Mouse (Mus musculus) embryonic facial prominence, embryonic 10.5 days (tissue): Measurements from ENCODE around the gene Fsd1. TPM values are rescaled to one million over a fixed set of nuclear protein-coding genes. Genes with fewer than 3 reads are reported as not detected.

Source experiments
- DNase-seq: peaks from one replicate; pipeline ENCODE4 v3.0.0-alpha.2; 2017; ENCODE audit warnings: low spot score
- H3K27ac ChIP-seq: fragments of 300-500 bp; sonication (generic); replicated peaks from 2 replicates; pipeline ENCODE4 v1.5.1; 2016; ENCODE audit warnings: mild to moderate bottlenecking
- H3K27me3 ChIP-seq: fragments of 300-500 bp; sonication (generic); replicated peaks from 2 replicates; pipeline ENCODE4 v1.6.1; 2016; ENCODE audit warnings: low read depth, mild to moderate bottlenecking; ENCODE audit not compliant: poor library complexity, severe bottlenecking
- H3K36me3 ChIP-seq: fragments of 300-500 bp; sonication (generic); replicated peaks from 2 replicates; pipeline ENCODE4 v1.6.1; 2016; ENCODE audit warnings: mild to moderate bottlenecking, moderate library complexity
- H3K4me1 ChIP-seq: fragments of 300-500 bp; sonication (generic); 2 replicates; pipeline ENCODE4 v1.6.1; 2016
- H3K4me3 ChIP-seq: fragments of 300-500 bp; sonication (generic); 2 replicates; pipeline ENCODE4 v1.5.1; 2016; ENCODE audit warnings: mild to moderate bottlenecking, moderate library complexity
- H3K9me3 ChIP-seq: fragments of 300-500 bp; sonication (generic); 2 replicates; pipeline ENCODE4 v1.6.1; 2016; ENCODE audit warnings: mild to moderate bottlenecking
- WGBS: fragments of 180-500 bp; shearing (Covaris S2); methylation state at CpG from one replicate; pipeline ENCODE4 v1.1.7; 2016; 5-methylcytosine and 5-hydroxymethylcytosine counted together
- polyA plus RNA-seq: library from polyadenylated mRNA; unstranded; fragments of >200 nt; fragmentation: Nextera tagmentation; extraction: Ambion mirVana; gene quantifications from 2 replicates; pipeline ENCODE4 v1.2.1, GENCODE M21; 2016

The Fsd1 gene
- polyA plus RNA-seq, 1 experiment from 2014 or later = 63.3 TPM

DNA sequence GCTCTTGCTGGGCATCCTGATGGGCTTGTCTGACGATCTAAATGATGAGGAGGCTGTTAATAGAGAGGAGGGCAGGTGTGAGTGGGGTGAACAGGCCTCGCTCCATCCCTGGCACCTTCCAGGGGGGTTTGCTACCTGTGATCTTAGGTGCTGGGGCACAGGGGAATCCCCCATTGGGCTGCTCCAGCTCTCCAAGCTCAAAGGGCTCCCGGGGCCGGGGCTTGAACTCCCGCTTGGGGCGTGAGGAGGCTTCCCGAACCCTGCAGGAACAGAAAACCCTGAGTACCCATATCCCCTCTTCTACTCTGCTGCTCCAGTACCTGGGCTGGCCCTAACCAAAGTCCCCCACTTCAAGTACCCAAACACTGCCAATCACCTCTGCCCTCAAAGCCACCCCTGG, 31.5 kb downstream of the Fsd1 start:
- Histone ChIP-seq H3K27ac (no peak overlapping the region), H3K4me1 (peaks cover 8% of the 10 kb centered on the region; the same call in 1 of the 2 replicates), H3K27me3 (no peaks in the 10 kb centered on the region), H3K9me3 (no peaks in the 10 kb centered on the region), H3K4me3 (0 out of 2 replicates have a peak overlapping the region, but pooled peaks have one; percentile 5), H3K36me3 (peaks cover 99% of the 10 kb centered on the region)
- DNase-seq = no peak
- WGBS = 91% methylated on average over 7 of the region's 7 CpGs

DNA sequence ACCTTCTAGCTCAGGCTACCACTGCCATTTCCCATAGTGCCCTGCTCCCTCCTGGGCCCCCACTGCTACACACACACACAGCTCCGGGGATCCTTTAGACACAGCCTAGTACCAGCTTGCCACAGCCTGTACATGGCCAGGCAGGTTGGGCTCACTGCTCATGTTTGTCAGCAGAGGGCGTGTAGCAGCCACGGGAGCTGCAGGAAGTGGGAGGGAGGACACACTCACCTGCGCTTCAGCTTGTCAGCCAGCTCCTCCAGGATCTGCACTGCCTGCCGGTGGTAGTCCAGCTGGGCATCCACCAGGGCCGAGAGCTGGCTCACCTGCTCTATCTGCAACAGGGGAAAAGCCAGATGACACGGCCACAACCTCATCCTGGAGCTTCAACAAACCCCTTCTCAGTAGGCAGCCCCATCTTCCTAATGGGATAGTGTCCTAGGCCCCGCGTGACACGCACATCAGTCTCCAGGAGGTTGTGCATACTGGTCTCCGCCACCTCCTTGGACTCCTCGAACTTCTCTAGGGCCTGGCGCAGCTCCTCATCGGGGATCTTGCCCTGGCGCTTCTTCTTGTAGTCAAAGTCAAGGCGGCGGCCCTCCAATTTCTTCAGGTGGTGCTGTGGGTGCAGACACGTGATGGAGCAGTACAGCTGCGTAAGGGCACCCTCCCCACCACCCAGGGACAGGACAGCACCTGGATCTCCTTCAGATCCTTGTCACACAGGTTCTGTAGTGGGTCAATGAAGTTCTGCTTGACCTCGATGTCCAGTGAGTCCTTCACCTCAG, 32.2 kb downstream of the Fsd1 start:
- H3K27me3 ChIP-seq = no peaks in the 10 kb centered on the region
- no peak overlapping the region for H3K4me3 ChIP-seq
- H3K9me3 ChIP-seq = no peaks in the 10 kb centered on the region
- 79% methylated on average over 20 of the region's 20 CpGs for WGBS
- no peak overlapping the region for H3K27ac ChIP-seq
- H3K4me1 ChIP-seq = peaks cover 15% of the 10 kb centered on the region; the same call in 1 of the 2 replicates
- peaks cover 99% of the 10 kb centered on the region for H3K36me3 ChIP-seq
- DNase-seq = peak; percentile 45

DNA sequence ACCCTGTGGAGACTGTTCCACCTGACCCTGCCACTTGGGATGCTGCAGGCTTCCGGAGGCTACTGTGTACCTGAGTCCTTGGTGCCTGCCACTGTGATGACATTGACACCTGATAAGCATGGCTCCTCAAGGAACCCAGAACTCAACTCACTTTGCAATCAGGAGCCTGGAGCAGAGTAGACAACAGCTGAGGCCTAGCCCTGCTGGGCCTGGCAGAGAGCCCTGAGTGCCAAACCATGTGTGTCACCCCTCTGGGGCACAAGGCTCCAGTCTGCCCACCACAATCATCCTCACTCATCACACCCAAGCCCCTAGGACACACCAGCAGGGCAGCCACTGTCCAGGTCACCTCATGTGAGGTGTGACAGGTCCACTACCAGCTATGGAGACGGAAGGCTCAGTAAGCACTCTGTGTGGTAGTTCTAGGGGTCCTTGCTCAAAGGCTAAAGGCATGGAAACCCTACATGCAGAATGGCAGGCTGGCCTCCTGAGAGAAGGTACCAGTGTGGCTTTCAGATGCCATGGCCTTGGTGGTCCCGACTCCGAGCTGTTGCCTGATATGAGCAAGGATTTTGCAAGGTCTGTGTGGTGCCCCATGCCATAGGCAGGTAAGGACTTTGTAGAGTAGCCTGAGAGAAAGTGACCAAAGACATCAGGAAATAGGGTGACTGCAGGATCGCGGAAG, 34.2 kb downstream of the Fsd1 start:
- Histone ChIP-seq H3K4me3 (no peak overlapping the region), H3K36me3 (peaks cover 97% of the 10 kb centered on the region), H3K9me3 (no peaks in the 10 kb centered on the region), H3K4me1 (peaks cover 19% of the 10 kb centered on the region; the same call in 1 of the 2 replicates), H3K27ac (no peak overlapping the region), H3K27me3 (no peaks in the 10 kb centered on the region)
- no peak for DNase-seq
- 94% methylated on average over 6 of the region's 6 CpGs for WGBS

DNA sequence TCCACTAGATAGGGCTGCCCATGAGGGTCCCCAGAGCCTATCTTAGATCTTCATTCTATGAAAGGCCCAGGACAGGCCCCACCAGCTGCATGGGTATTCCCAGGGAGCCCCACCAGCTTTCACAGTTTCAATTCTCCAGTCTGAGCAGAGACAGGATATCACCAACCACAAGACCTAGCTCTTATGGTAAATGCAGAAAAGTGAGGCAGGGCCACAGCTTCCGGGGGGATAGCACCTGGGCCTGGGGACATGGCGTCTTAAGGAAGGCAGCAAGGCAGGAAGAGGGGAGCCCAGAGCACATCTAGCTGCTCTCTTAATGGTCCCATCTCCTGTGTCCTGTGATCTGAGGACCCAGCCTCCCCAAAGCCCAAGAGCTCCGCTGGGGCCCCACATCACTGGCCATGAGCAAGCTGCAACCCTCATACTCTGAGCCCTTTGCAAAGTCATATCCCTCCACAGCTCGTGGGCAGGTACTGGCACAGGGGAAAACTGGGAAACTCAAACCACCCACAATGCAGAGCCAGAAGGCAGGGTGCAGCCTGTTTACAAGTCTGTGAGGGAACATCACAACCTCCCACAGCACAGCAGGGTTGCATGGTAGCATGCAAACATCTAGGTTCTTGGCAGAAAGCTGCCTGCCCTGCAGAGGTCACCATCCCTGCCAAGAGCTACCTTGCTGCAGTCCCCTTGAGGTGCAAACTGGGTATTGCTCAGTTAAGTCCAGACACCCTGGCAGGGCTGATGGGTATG, 35.0 kb downstream of the Fsd1 start:
- no peak overlapping the region for H3K27ac ChIP-seq

DNA sequence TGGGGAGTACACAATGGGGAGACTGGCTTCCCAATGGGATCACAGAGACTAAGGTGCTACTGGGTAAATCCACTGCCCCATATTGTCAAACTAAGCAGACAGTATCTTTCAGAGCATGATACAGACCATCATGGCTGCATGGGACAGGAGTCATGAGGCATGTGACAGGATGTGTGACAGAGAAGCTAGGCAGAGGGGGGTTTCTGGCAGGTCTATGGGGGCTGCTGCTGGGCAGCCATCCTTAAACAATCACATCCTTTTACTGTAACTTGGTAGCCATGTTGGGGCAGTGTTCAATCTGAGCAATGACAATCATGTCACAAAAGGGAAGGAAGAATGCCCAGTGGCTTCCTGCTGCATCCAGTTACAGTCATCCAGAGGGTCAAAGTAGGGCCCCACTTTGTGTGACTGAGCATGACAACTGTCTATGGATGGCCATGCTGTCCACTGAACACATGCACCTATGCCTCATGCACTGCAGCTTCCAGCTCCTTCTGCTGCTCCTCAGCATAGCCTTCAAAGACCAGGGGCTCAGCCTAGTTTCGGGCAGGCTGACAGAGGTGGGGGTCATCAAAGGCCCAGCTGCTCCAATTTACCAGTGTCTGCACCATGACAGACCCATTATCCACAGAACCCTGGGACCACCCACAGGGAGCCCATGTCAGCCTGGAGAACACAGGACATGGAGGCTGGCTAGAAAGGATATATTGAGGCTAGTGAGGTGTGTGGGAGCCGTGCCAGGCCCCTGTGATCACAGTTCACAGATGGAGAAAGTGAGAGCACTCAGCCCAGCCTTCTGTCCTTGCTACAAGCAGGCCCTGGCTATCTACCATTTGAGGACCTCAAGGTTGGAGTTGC, 36.1 kb downstream of the Fsd1 start:
- H3K4me1 ChIP-seq = peaks cover 23% of the 10 kb centered on the region; the same call in 1 of the 2 replicates
- H3K4me3 ChIP-seq = no peak overlapping the region
- H3K27ac ChIP-seq = no peak overlapping the region
- WGBS = 70% methylated on average over 2 of the region's 2 CpGs
- H3K36me3 ChIP-seq = peaks cover 95% of the 10 kb centered on the region
- H3K9me3 ChIP-seq = no peaks in the 10 kb centered on the region
- DNase-seq = no peak
- H3K27me3 ChIP-seq = no peaks in the 10 kb centered on the region

More for the DNA sequence above, 35.0 kb downstream of the Fsd1 start:
- Histone ChIP-seq H3K27me3 (no peaks in the 10 kb centered on the region), H3K36me3 (peaks cover 95% of the 10 kb centered on the region), H3K9me3 (no peaks in the 10 kb centered on the region), H3K4me3 (no peak overlapping the region), H3K4me1 (peaks cover 19% of the 10 kb centered on the region; the same call in 1 of the 2 replicates)
- 81% methylated on average over 4 of the region's 4 CpGs for WGBS
- no peak for DNase-seq

DNA sequence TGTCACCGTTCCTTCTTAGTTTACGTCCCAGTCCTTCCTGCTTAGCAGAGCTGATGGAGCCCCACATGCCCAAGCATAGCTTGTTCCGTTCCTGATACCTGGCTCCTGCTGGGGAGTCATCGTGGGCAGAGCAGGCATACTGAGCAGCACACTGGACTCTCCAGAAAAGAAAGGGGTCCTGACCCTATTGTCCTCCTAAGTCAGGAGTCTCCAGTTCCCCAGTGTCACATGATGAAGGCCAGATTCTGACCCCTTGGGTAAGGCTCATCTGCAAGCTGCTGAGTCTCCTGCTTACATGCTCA, 36.6 kb downstream of the Fsd1 start:
- no peak for DNase-seq
- Histone ChIP-seq H3K9me3 (no peaks in the 10 kb centered on the region), H3K4me3 (no peak overlapping the region), H3K36me3 (peaks cover 95% of the 10 kb centered on the region), H3K27me3 (no peaks in the 10 kb centered on the region), H3K27ac (no peak overlapping the region), H3K4me1 (peaks cover 23% of the 10 kb centered on the region; the same call in 1 of the 2 replicates)
- WGBS = 85% methylated on average over 4 of the region's 4 CpGs

DNA sequence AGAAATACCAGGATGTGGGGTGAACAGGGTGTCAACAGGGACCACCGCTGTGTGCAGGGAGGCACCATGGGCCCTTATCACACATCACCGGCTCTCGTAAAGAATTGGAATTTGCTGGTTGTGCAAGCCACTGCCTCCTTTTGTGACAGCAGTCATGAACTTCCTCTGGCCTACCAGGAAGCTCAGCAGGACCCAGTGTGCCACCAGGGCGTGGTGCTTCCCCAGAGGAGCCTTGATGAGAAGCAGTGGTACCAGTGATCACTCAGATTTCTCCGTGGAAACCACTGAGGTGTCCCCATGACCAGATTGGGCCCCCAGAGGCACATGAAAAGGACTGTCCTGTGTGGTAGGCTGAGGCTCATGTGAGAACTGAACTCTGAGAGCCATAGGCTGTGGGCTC, 37.1 kb downstream of the Fsd1 start:
- no peak for DNase-seq
- no peaks in the 10 kb centered on the region for H3K27me3 ChIP-seq
- no peaks in the 10 kb centered on the region for H3K9me3 ChIP-seq
- peaks cover 23% of the 10 kb centered on the region; the same call in 1 of the 2 replicates for H3K4me1 ChIP-seq
- no peak overlapping the region for H3K4me3 ChIP-seq
- no peak overlapping the region for H3K27ac ChIP-seq
- peaks cover 95% of the 10 kb centered on the region for H3K36me3 ChIP-seq
- 91% methylated on average over 5 of the region's 5 CpGs for WGBS

DNA sequence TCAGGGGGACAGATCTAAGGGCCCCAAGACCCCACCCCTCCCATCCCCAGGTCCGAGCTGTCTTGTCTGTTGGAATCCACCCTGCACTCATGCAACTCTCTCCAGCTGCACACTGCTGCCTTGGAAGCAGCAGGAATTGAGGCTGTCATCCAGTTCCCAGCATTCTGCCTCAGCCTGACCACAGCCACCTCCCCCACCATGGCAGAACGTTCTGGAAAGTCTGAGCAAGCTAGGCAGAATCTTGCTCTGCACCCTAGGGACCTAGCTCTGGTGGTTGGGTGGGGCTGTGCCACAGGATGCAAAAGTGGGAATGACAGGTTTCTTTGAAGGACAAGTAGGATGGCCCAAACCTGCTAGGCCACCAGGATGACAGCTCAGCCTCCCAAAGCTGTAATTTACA, 38.2 kb downstream of the Fsd1 start:
- WGBS = 75% methylated on average over 2 of the region's 2 CpGs
- Histone ChIP-seq H3K4me1 (peaks cover 23% of the 10 kb centered on the region; the same call in 1 of the 2 replicates), H3K36me3 (peaks cover 95% of the 10 kb centered on the region)

DNA sequence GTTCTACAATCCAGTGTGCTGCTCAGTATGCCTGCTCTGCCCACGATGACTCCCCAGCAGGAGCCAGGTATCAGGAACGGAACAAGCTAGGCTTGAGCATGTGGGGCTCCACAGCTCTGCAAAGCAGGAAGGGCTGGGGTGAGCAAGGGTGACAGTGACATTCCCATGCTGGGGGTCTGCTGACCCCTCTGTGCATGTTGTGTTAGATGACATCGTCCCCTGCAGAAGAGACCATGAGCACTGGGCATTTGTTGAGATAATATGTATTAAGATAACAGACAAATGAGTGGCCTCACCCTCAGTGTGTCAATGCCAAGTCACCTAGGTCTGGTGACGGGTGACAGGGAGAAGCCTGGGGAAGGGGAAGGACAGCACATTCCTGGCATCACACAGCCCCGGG, 38.6 kb downstream of the Fsd1 start:
- Histone ChIP-seq H3K36me3 (peaks cover 95% of the 10 kb centered on the region), H3K4me1 (peaks cover 23% of the 10 kb centered on the region; the same call in 1 of the 2 replicates), H3K27ac (no peak overlapping the region), H3K27me3 (no peaks in the 10 kb centered on the region), H3K4me3 (no peak overlapping the region), H3K9me3 (no peaks in the 10 kb centered on the region)
- no peak for DNase-seq
- WGBS = 81% methylated on average over 5 of the region's 5 CpGs

More for the DNA sequence above, 38.2 kb downstream of the Fsd1 start:
- no peak for DNase-seq
- H3K4me3 ChIP-seq = no peak overlapping the region
- no peak overlapping the region for H3K27ac ChIP-seq
- H3K27me3 ChIP-seq = no peaks in the 10 kb centered on the region
- H3K9me3 ChIP-seq = no peaks in the 10 kb centered on the region

DNA sequence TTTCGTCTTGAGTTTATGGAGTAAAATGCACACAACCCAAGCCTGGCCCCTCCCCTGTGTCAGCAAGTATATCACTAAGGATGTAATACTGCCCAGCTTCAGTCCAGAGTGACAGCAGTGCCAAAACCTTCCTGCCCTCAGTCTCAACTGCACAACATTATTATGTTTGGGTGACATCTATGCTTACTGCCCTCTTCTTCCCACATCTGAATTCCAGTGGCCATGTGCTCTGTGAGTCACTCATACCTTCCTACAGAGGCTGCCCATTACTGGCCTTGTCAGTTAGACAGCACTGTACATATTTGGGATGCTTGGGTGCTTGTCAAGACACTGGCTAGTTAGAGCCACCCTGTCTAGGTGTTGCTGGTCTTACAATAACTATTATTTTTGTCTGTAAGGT, 40.0 kb downstream of the Fsd1 start:
- Histone ChIP-seq H3K27ac (no peak overlapping the region), H3K4me1 (peaks cover 23% of the 10 kb centered on the region; the same call in 1 of the 2 replicates), H3K36me3 (peaks cover 95% of the 10 kb centered on the region), H3K4me3 (no peak overlapping the region), H3K27me3 (no peaks in the 10 kb centered on the region), H3K9me3 (no peaks in the 10 kb centered on the region)
- no peak for DNase-seq
- 81% methylated on average over 1 of the region's 1 CpGs for WGBS

DNA sequence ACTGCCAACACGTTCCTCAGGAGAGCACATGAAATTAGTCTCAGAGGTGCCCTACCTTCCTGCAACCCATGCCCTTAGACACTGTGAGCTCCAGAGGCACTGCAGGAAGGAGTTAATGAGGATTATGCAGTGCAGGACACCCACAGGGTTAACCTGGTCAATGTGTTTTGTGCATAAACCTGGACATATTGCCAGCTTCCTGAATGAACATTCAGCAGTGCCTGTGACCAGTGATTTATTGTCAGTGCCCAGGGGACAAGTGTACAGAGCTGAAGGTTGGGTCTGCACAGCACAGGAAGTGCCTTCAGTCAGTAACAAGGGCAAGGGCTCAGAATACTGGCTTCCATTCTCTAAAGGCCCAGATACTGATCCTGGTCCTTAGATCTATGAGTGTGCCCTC, 40.6 kb downstream of the Fsd1 start:
- Histone ChIP-seq H3K27me3 (no peaks in the 10 kb centered on the region), H3K9me3 (no peaks in the 10 kb centered on the region), H3K4me3 (no peak overlapping the region), H3K27ac (no peak overlapping the region), H3K36me3 (peaks cover 95% of the 10 kb centered on the region), H3K4me1 (peaks cover 23% of the 10 kb centered on the region; the same call in 1 of the 2 replicates)
- 75% methylated on average over 1 of the region's 1 CpGs for WGBS
- no peak for DNase-seq
